Comparison of ENCODE assay signal across 23 mouse cellular contexts in the genomic region with DNA sequence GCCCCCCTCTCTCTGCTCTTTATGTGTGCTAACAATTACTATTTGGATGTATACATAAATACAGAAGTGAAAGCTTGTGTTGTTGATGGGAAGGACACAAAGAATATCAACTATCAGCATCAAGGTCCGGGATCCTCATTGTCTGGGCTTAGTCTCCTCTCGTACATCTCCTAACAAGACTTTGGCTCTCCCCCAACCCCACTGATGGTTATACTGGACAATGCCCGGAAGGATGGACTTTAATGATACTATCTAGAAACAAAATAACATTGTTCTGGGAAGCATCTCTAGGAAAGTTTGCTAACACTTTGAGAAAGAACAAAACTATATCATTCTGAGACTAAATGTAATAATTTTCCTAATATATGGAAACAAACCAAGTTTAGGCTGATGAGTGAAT.
DNase-seq lines count a peak whose midpoint lies in the region; ATAC-seq and TF ChIP-seq lines count a peak whose summit lies in the region.
"Had no signal": no experiment of that assay in that cellular context is flagged by ENCODE, and none has a peak within 500 bp of the region (broad histone marks: within the 10 kb centered on the region; RNA-seq: fewer than 3 reads in every experiment).

No protein-coding gene starts in this region.

- no peaks in the 10 kb centered on the region for H3K27me3 ChIP-seq in kidney, embryonic 14.5 days (ENCODE audit: control insufficient read depth, insufficient read depth, low read length)
- no peaks in the 10 kb centered on the region for H3K27me3 ChIP-seq in lung, postnatal 0 days (replicated peaks; ENCODE audit: insufficient read depth, low read length)
- H3K27me3 ChIP-seq: embryonic facial prominence, embryonic 12.5 days; forebrain, embryonic 12.5 days; heart, embryonic 15.5 days had no signal

- H3K4me3 ChIP-seq in kidney, embryonic 14.5 days (ENCODE audit: low read length): no peak overlapping the region
- H3K4me3 ChIP-seq in lung, postnatal 0 days (ENCODE audit: low read depth, low read length): no peak overlapping the region
- H3K4me3 ChIP-seq in lung, adult 2 months (replicated peaks; ENCODE audit: extremely low read depth, low read depth, low read length): no peak overlapping the region
- H3K4me3 ChIP-seq: embryonic facial prominence, embryonic 12.5 days; forebrain, embryonic 12.5 days; heart, embryonic 10.5 days; heart, embryonic 15.5 days; hindbrain, embryonic 10.5 days had no signal

- ATAC-seq in kidney, embryonic 14.5 days (ENCODE audit: low FRiP score, low TSS enrichment): no peak
- peak; percentile 55 for ATAC-seq in lung, postnatal 0 days
- ATAC-seq in erythroid progenitor cell, adult 5-6 weeks (replicated peaks; ENCODE audit: low FRiP score, poor library complexity, severe bottlenecking): no peak
- ATAC-seq: CD4-positive, CD25-positive, alpha-beta regulatory T cell, adult 4 months; forebrain, embryonic 16.5 days had no signal

- no peak overlapping the region for H3K4me2 ChIP-seq in kidney, embryonic 14.5 days (replicated peaks; ENCODE audit: low read depth, low read length)
- no peak overlapping the region for H3K4me2 ChIP-seq in lung, postnatal 0 days (replicated peaks; ENCODE audit: low read depth, low read length)
- H3K4me2 ChIP-seq: embryonic facial prominence, embryonic 12.5 days; forebrain, embryonic 12.5 days; heart, embryonic 15.5 days; hindbrain, embryonic 14.5 days had no signal

- TF ChIP-seq CTCF in lung, postnatal 0 days (IDR thresholded peaks at IDR 0.05): no peak
- TF ChIP-seq CTCF in lung, adult 2 months (IDR thresholded peaks at IDR 0.05; ENCODE audit: insufficient read depth, low read length): no peak

- peaks cover 17% of the 10 kb centered on the region for H3K4me1 ChIP-seq in kidney, embryonic 14.5 days (ENCODE audit: control insufficient read depth, insufficient read depth, low read length)
- peaks cover 11% of the 10 kb centered on the region; the same call in 1 of the 2 replicates for H3K4me1 ChIP-seq in lung, postnatal 0 days (ENCODE audit: insufficient read depth, low read depth, low read length)
- H3K4me1 ChIP-seq in lung, adult 2 months (ENCODE audit: control insufficient read depth, insufficient read depth, low read length): peaks cover 21% of the 10 kb centered on the region

- TF ChIP-seq POLR2A in lung, adult 2 months (IDR thresholded peaks at IDR 0.05; ENCODE audit: borderline replicate concordance, extremely low read depth, low read depth, low read length): no peak

- H3K9ac ChIP-seq in kidney, embryonic 14.5 days (ENCODE audit: low read depth, low read length): no peak overlapping the region
- no peak overlapping the region for H3K9ac ChIP-seq in lung, postnatal 0 days (replicated peaks; ENCODE audit: low read depth)
- H3K9ac ChIP-seq: embryonic facial prominence, embryonic 12.5 days; forebrain, embryonic 12.5 days; heart, embryonic 15.5 days; hindbrain, embryonic 14.5 days had no signal

- H3K36me3 ChIP-seq in kidney, embryonic 14.5 days (ENCODE audit: control insufficient read depth, insufficient read depth, low read length): no peaks in the 10 kb centered on the region
- H3K36me3 ChIP-seq in lung, postnatal 0 days (ENCODE audit: insufficient read depth, low read length): no peaks in the 10 kb centered on the region
- H3K36me3 ChIP-seq: embryonic facial prominence, embryonic 12.5 days; forebrain, embryonic 12.5 days; G1E; hindbrain, embryonic 10.5 days had no signal

- no peaks in the 10 kb centered on the region for H3K9me3 ChIP-seq in kidney, embryonic 14.5 days (ENCODE audit: control insufficient read depth, low read length)
- no peaks in the 10 kb centered on the region for H3K9me3 ChIP-seq in lung, postnatal 0 days (ENCODE audit: low read length)
- H3K9me3 ChIP-seq: embryonic facial prominence, embryonic 12.5 days; forebrain, embryonic 12.5 days; G1E; heart, embryonic 10.5 days; heart, embryonic 15.5 days; hindbrain, embryonic 10.5 days had no signal

- no peak for TF ChIP-seq EP300 in lung, postnatal 0 days (IDR thresholded peaks at IDR 0.05)

- no peak overlapping the region for H3K27ac ChIP-seq in kidney, embryonic 14.5 days (ENCODE audit: low read depth, low read length)
- no peak overlapping the region for H3K27ac ChIP-seq in lung, postnatal 0 days (ENCODE audit: low read length)
- H3K27ac ChIP-seq: embryonic facial prominence, embryonic 12.5 days; forebrain, embryonic 12.5 days; heart, embryonic 10.5 days; heart, embryonic 15.5 days; hindbrain, embryonic 10.5 days; hindbrain, embryonic 14.5 days had no signal

- whole genome bisulfite sequencing in kidney, embryonic 14.5 days: 93% methylated on average over 3 of the region's 3 CpGs
- 64% methylated on average over 3 of the region's 3 CpGs for WGBS in lung, postnatal 0 days
- 56% methylated on average over 3 of the region's 3 CpGs for WGBS in lung, adult 2 months

- peak; percentile 14 to 20 for DNase-seq in cerebellum, postnatal 10 days
- DNase-seq in cerebellum, adult 18-20 months: no peak
- peak; percentile 52 for DNase-seq in kidney, adult 9 months
- DNase-seq in lung, postnatal 0 days (ENCODE audit: low spot score): peak; percentile 63
- DNase-seq in lung, adult 2 months: no peak
- DNase-seq: adrenal gland, adult 8-10 months; adrenal gland, postnatal 36 days; B cell, adult 2 months; cerebellum, adult 8-10 months; cerebellum, postnatal 25 days; gastrocnemius, postnatal 25 days; heart, postnatal 14 days had no signal

Comparison
In these comparisons a context has a peak if more than half of its experiments do, and no peak if none do; other contexts are left out.
1. DNase-seq: peak in cerebellum, postnatal 10 days (2 of 2), kidney, adult 9 months (single experiment) and lung, postnatal 0 days (single experiment); none in cerebellum, adult 18-20 months (0 of 2) and lung, adult 2 months (single experiment).